Mouse (Mus musculus) intestine, embryonic 14.5 days (tissue): Measurements from ENCODE around the gene Apol9b. TPM values are rescaled to one million over a fixed set of nuclear protein-coding genes. Genes with fewer than 3 reads are reported as not detected.
"Not testable (repeated sequence)": the region's sequence is repeated elsewhere in the genome, so short reads cannot be mapped to it uniquely, and the experiment has no call there.

Experiments
- ATAC-seq: fragments of 200-750 bp; cut with Nextera tagmentation; replicated peaks from 2 replicates; pipeline ENCODE4 v1.8.0; 2017; ENCODE audit warnings: low read depth, moderate number of reproducible peaks, moderate TSS enrichment, moderate library complexity; ENCODE audit not compliant: low FRiP score, low TSS enrichment
- DNase-seq: peaks from one replicate; pipeline ENCODE4 v3.0.0-alpha.2; 2018; ENCODE audit warnings: low spot score
- H3K27ac ChIP-seq: fragments of 300-500 bp; sonication (generic); 2 replicates; pipeline ENCODE4 v1.5.1; 2014; ENCODE audit warnings: low read depth, mild to moderate bottlenecking, control low read depth
- H3K27me3 ChIP-seq: fragments of 300-500 bp; sonication (generic); replicated peaks from 2 replicates; pipeline ENCODE4 v1.6.1; 2014; ENCODE audit warnings: low read length, control low read depth; ENCODE audit not compliant: control insufficient read depth, insufficient read depth
- H3K36me3 ChIP-seq: fragments of 300-500 bp; sonication (generic); 2 replicates; pipeline ENCODE4 v1.6.1; 2014; ENCODE audit warnings: low read length, control low read depth; ENCODE audit not compliant: control insufficient read depth, insufficient read depth
- H3K4me1 ChIP-seq: fragments of 300-500 bp; sonication (generic); replicated peaks from 2 replicates; pipeline ENCODE4 v1.6.1; 2014; ENCODE audit warnings: low read length, control low read depth, mixed read lengths; ENCODE audit not compliant: control insufficient read depth, insufficient read depth
- H3K4me2 ChIP-seq: fragments of 300-500 bp; sonication (generic); 2 replicates; pipeline ENCODE4 v1.6.1; 2014; ENCODE audit warnings: low read length
- H3K4me3 ChIP-seq: fragments of 300-500 bp; sonication (generic); 2 replicates; pipeline ENCODE4 v1.5.1; 2014; ENCODE audit warnings: low read depth, low read length, control low read depth, mixed read lengths
- H3K9ac ChIP-seq: fragments of 300-500 bp; sonication (generic); 2 replicates; pipeline ENCODE4 v1.6.1; 2014; ENCODE audit warnings: mild to moderate bottlenecking, low read length
- H3K9me3 ChIP-seq: fragments of 300-500 bp; sonication (generic); 2 replicates; pipeline ENCODE4 v1.6.1; 2016; ENCODE audit warnings: low read length, control low read depth; ENCODE audit not compliant: control insufficient read depth
- WGBS: fragments of 180-500 bp; shearing (Covaris S2); extraction: QIAGEN DNeasy Blood & Tissue Kit; methylation state at CpG from one replicate; pipeline ENCODE4 v1.1.7; 2014; 5-methylcytosine and 5-hydroxymethylcytosine counted together
- polyA plus RNA-seq: library from polyadenylated mRNA; unstranded; fragments of >200 nt; fragmentation: Nextera tagmentation; extraction: Ambion mirVana; gene quantifications from 2 replicates; pipeline ENCODE4 v1.2.1, GENCODE M21; 2014

Apol9b gene
- 0.26 and 0.32 TPM in 2 replicates for polyA plus RNA-seq

GRCm38 (mm10) chr15:77728739-77729138 is at the start of gene Apol9b:
TSS of gene Apol9b (plus strand) at chr15:77729039.
- H3K9me3 ChIP-seq, H3K4me3 ChIP-seq, H3K9ac ChIP-seq, H3K27me3 ChIP-seq, H3K36me3 ChIP-seq, H3K4me2 ChIP-seq, ATAC-seq, DNase-seq, H3K4me1 ChIP-seq, H3K27ac ChIP-seq: not testable (repeated sequence)
- 88% methylated on average over 1 of the region's 4 CpGs for WGBS

DNA sequence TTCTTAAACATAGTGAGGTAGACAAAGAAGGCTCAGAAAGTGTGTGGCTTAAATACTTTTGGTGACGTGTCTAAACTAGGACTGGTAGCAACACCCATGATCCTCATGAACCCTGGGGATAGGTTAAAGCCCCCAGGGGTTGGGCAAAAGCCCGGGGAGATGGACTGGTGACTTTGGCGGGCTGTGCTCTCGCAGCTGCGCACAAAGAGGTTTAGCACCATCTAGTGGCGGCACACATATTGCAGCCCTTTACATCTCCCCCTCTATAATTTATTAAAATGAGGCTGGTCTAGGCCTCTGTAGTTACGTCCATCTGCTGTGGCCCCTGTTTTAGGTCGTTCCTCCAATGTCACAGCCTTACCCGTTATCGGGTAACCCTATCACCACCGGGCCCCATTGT is 44.9 kb upstream of the Apol9b start:
- not testable (repeated sequence) for H3K4me3 ChIP-seq, H3K4me1 ChIP-seq, H3K9ac ChIP-seq, H3K27me3 ChIP-seq, H3K36me3 ChIP-seq, H3K27ac ChIP-seq, H3K4me2 ChIP-seq, ATAC-seq, H3K9me3 ChIP-seq
- DNase-seq = peak; percentile 65
- 9% methylated on average over 6 of the region's 11 CpGs for WGBS

- H3K9me3 ChIP-seq, DNase-seq, H3K27me3 ChIP-seq, H3K36me3 ChIP-seq, H3K27ac ChIP-seq, ATAC-seq, H3K4me1 ChIP-seq: not testable (repeated sequence)
- peak overlapping the region; percentile 13; the same call in 1 of the 2 replicates for H3K4me3 ChIP-seq
- 9% methylated on average over 19 of the region's 20 CpGs for WGBS
- H3K9ac ChIP-seq = peak overlapping the region; percentile 4; the same call in 1 of the 2 replicates
- H3K4me2 ChIP-seq = peak overlapping the region; percentile 45
Observed at GRCm38 (mm10) chr15:77691532-77692311, 37.1 kb upstream of the Apol9b start.

GRCm38 (mm10) chr15:77694687-77695295 is 34.0 kb upstream of the Apol9b start:
- H3K9ac ChIP-seq, H3K4me2 ChIP-seq, H3K27me3 ChIP-seq, H3K4me1 ChIP-seq, H3K27ac ChIP-seq, H3K9me3 ChIP-seq, H3K4me3 ChIP-seq, H3K36me3 ChIP-seq, ATAC-seq: not testable (repeated sequence)
- WGBS = 40% methylated on average over 11 of the region's 15 CpGs
- DNase-seq = peak; percentile 55

GRCm38 (mm10) chr15:77698656-77699055 is 30.2 kb upstream of the Apol9b start, which contains the start of gene Apol7e:
TSS of gene Apol7e (plus strand) at chr15:77698857.
- not testable (repeated sequence) for H3K36me3 ChIP-seq, H3K4me2 ChIP-seq, H3K9me3 ChIP-seq, DNase-seq, ATAC-seq, H3K9ac ChIP-seq, H3K4me1 ChIP-seq, H3K4me3 ChIP-seq, H3K27ac ChIP-seq, H3K27me3 ChIP-seq
- 82% methylated on average over 4 of the region's 4 CpGs for WGBS

- 62% methylated on average over 3 of the region's 3 CpGs for WGBS
- ATAC-seq, H3K4me1 ChIP-seq, H3K9ac ChIP-seq, H3K9me3 ChIP-seq, DNase-seq, H3K27me3 ChIP-seq, H3K27ac ChIP-seq, H3K4me3 ChIP-seq, H3K36me3 ChIP-seq, H3K4me2 ChIP-seq: not testable (repeated sequence)
Observed at GRCm38 (mm10) chr15:77705306-77705705, 23.5 kb upstream of the Apol9b start.

GRCm38 (mm10) chr15:77708936-77709335 is 19.9 kb upstream of the Apol9b start:
- H3K27ac ChIP-seq, ATAC-seq, H3K36me3 ChIP-seq, H3K27me3 ChIP-seq, DNase-seq, H3K4me2 ChIP-seq, H3K9ac ChIP-seq, H3K9me3 ChIP-seq, H3K4me1 ChIP-seq, H3K4me3 ChIP-seq: not testable (repeated sequence)
- 67% methylated on average over 1 of the region's 1 CpGs for WGBS

- not testable (repeated sequence) for DNase-seq, H3K9me3 ChIP-seq, H3K4me1 ChIP-seq, H3K27ac ChIP-seq, H3K27me3 ChIP-seq, H3K4me3 ChIP-seq, H3K9ac ChIP-seq, H3K36me3 ChIP-seq, ATAC-seq, H3K4me2 ChIP-seq
- 62% methylated on average over 2 of the region's 6 CpGs for WGBS
Observed at GRCm38 (mm10) chr15:77718240-77718639, 10.6 kb upstream of the Apol9b start.
